Mouse (Mus musculus) kidney, adult 2 months (tissue): ENCODE results near the gene Creb3l4. TPM values are rescaled to one million over a fixed set of nuclear protein-coding genes. Genes with fewer than 3 reads are reported as not detected.
A peak's percentile ranks its signal among the peaks of the same experiment; 100 is the strongest.

Experiments
- DNase-seq: peaks from one replicate; pipeline ENCODE4 v3.0.0; 2021
- H3K27ac ChIP-seq: fragments of 200-500 bp; 2 replicates; pipeline ENCODE4 v1.5.1; 2012; ENCODE audit warnings: low read depth, low read length, control low read depth, inconsistent platforms; ENCODE audit not compliant: insufficient read depth
- H3K27me3 ChIP-seq: fragments of 200-500 bp; replicated peaks from 2 replicates; pipeline ENCODE4 v1.6.1; 2012; ENCODE audit warnings: mild to moderate bottlenecking, moderate library complexity, low read length, inconsistent platforms; ENCODE audit not compliant: control insufficient read depth, insufficient read depth
- H3K36me3 ChIP-seq: fragments of 200-500 bp; 2 replicates; pipeline ENCODE4 v1.6.1; 2012; ENCODE audit warnings: mild to moderate bottlenecking, moderate library complexity, low read length, inconsistent platforms; ENCODE audit not compliant: control insufficient read depth, insufficient read depth
- H3K4me1 ChIP-seq: fragments of 200-500 bp; 2 replicates; pipeline ENCODE4 v1.6.1; 2011; ENCODE audit warnings: low read length; ENCODE audit not compliant: control insufficient read depth, insufficient read depth
- H3K4me3 ChIP-seq: fragments of 200-500 bp; 2 replicates; pipeline ENCODE4 v1.5.1; 2011; ENCODE audit warnings: mild to moderate bottlenecking, low read depth, low read length, control low read depth; ENCODE audit not compliant: insufficient read depth
- CTCF ChIP-seq: fragments of 200-500 bp; conservative IDR thresholded peaks from 2 replicates; pipeline ENCODE4 v1.5.1; 2011; ENCODE audit warnings: low read depth, mild to moderate bottlenecking, control low read depth, low read length, moderate library complexity, mixed read lengths; ENCODE audit not compliant: insufficient read depth, insufficient read length
- POLR2A ChIP-seq: fragments of 200-500 bp; IDR thresholded peaks from one replicate; pipeline ENCODE4 v1.6.1; 2011; ENCODE audit warnings: low read depth, low read length, control low read depth
- whole genome bisulfite sequencing: fragments of 180-500 bp; shearing (Covaris S2); methylation state at CpG from one replicate; pipeline ENCODE4 v1.1.7; 2018; 5-methylcytosine and 5-hydroxymethylcytosine counted together
- polyA plus RNA-seq: library from polyadenylated mRNA; depleted of rRNA; stranded (reverse); fragments of >200 nt; gene quantifications from 2 replicates; pipeline ENCODE4 v1.2.3, GENCODE M21; 2012

The Creb3l4 gene
- polyA plus RNA-seq, 1 experiment = 1.0 TPM

DNA sequence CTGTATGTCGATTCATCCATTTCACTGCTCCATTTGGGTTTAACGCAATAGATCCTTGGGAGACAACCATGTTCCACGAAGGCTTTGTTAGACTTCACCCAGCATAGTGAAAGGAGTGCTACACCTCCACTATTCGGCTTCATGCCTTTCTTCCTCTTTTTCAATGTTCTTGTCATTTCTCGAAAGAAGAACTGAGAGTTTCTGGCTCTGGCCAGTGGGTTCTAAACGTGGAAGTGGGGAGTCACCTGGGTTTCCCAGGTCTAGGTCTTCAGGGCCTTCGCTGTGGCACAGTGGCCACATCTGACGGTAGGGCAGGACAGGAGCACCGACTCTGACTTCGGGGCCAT is 21.3 kb upstream of the Creb3l4 start:
- WGBS = 32% methylated on average over 10 of the region's 10 CpGs
- Histone ChIP-seq H3K4me3 (peak overlapping the region; percentile 76; the same call in 1 of the 2 replicates), H3K27ac (peak overlapping the region; percentile 40; the same call in 1 of the 2 replicates), H3K4me1 (peaks cover 7% of the 10 kb centered on the region; the same call in 1 of the 2 replicates), H3K27me3 (no peaks in the 10 kb centered on the region), H3K36me3 (no peaks in the 10 kb centered on the region)
- TF ChIP-seq CTCF (no peak), POLR2A (no peak)
- DNase-seq = no peak

GRCm38 (mm10) chr3:90263121-90263771 is 19.9 kb upstream of the Creb3l4 start:
- 91% methylated on average over 5 of the region's 5 CpGs for WGBS
- Histone ChIP-seq H3K36me3 (no peaks in the 10 kb centered on the region), H3K4me1 (peaks cover 7% of the 10 kb centered on the region; the same call in 1 of the 2 replicates), H3K27me3 (no peaks in the 10 kb centered on the region), H3K4me3 (no peak overlapping the region), H3K27ac (no peak overlapping the region)
- TF ChIP-seq POLR2A = no peak
- no peak for TF ChIP-seq CTCF
- no peak for DNase-seq

- TF ChIP-seq CTCF (no peak), POLR2A (no peak)
- no peak overlapping the region for H3K4me3 ChIP-seq
- peaks cover 6% of the 10 kb centered on the region; the same call in 1 of the 2 replicates for H3K4me1 ChIP-seq
- no peak overlapping the region for H3K27ac ChIP-seq
- H3K27me3 ChIP-seq = no peaks in the 10 kb centered on the region
- 78% methylated on average over 4 of the region's 4 CpGs for WGBS
- peak; percentile 81 for DNase-seq
- no peaks in the 10 kb centered on the region for H3K36me3 ChIP-seq
These were observed 15.2 kb upstream of the Creb3l4 start for GRCm38 (mm10) chr3:90258521-90258920.

DNA sequence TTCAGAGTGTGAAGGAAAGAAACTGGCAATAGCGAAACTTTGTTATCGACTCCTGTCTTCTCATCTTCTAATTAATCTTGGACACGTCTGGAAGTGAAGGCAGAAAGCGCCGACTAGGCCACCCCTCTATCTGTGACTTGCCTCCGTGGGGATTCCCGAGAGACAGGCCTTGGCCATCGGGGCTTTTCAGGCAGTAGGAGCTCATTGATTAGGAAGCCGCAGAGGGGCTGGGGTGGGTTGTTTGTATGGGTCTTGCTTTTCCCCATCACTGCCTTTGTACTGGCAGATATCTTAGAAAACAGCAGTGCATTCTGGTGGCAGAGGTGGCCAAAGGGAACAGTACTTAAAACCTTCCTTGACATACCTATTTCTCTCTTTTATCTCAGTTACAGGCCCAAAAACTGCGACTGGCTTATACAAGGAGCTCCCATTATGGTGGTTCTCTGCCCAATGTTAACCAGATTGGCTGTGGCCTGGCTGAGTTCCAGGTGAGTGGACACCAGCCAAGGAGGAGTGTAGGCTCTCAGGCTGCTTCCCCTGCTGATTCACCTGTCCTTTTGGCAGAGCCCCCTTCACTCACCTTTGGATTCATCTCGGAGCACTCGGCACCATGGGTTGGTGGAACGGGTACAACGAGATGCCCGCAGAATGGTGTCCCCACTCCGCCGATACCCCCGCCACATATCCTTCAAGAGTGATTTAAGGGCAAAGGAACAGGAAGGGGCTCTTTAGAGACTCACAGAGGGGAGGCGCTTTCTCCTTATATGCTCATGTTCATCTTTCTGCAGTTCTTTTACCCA is 13.6 kb upstream of the Creb3l4 start:
- 81% methylated on average over 19 of the region's 19 CpGs for WGBS
- H3K4me1 ChIP-seq = peaks cover 6% of the 10 kb centered on the region; the same call in 1 of the 2 replicates
- peak; percentile 76 for DNase-seq
- no peak overlapping the region for H3K4me3 ChIP-seq
- no peak for TF ChIP-seq CTCF
- TF ChIP-seq POLR2A = no peak
- no peaks in the 10 kb centered on the region for H3K27me3 ChIP-seq
- H3K36me3 ChIP-seq = no peaks in the 10 kb centered on the region
- H3K27ac ChIP-seq = no peak overlapping the region

DNA sequence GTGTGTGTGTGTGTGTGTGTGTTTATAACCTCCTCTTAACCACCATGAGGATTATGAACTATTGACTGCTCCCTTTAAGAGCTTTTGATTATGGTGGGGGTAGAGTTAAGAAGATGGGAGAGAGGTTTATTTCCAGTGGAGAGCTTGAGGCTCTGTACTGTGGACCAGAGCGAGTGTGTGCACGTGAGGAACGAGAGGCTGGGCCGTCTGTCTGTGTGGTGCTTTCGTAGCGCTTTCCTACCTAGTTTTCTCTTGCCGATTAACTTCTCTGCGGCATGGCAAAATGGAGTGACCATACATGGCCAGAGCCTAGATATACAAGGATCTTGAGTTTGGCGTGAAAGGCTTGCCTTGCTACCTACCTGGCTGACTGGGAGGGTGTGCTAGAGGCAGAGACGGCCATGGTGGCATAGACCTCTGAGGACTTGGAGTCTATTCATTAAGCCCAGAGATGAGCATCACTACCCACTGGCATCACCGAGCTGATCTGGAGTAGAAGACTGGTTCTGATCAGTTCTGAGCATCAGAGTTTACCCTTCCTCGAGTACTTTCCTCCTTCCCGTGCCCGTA is 12.6 kb upstream of the Creb3l4 start:
- no peak for TF ChIP-seq POLR2A
- TF ChIP-seq CTCF = no peak
- 89% methylated on average over 14 of the region's 14 CpGs for WGBS
- Histone ChIP-seq H3K4me3 (no peak overlapping the region), H3K36me3 (no peaks in the 10 kb centered on the region), H3K27ac (no peak overlapping the region), H3K4me1 (peaks cover 6% of the 10 kb centered on the region; the same call in 1 of the 2 replicates), H3K27me3 (no peaks in the 10 kb centered on the region)
- DNase-seq = no peak

- TF ChIP-seq POLR2A (no peak), CTCF (no peak)
- Histone ChIP-seq H3K27ac (no peak overlapping the region), H3K4me3 (peak overlapping the region; percentile 91), H3K27me3 (no peaks in the 10 kb centered on the region), H3K4me1 (peaks cover 6% of the 10 kb centered on the region; the same call in 1 of the 2 replicates), H3K36me3 (no peaks in the 10 kb centered on the region)
- DNase-seq = no peak
- WGBS = 1% methylated on average over 2 of the region's 2 CpGs
These were observed 11.9 kb upstream of the Creb3l4 start for GRCm38 (mm10) chr3:90255194-90255565.

GRCm38 (mm10) chr3:90254419-90255193 is 11.3 kb upstream of the Creb3l4 start:
- no peak for DNase-seq
- Histone ChIP-seq H3K36me3 (no peaks in the 10 kb centered on the region), H3K4me3 (peak overlapping the region; percentile 91), H3K4me1 (peaks cover 6% of the 10 kb centered on the region; the same call in 1 of the 2 replicates), H3K27me3 (no peaks in the 10 kb centered on the region), H3K27ac (peak overlapping the region; percentile 81)
- TF ChIP-seq POLR2A (no peak), CTCF (0 out of 2 replicates have a peak, but pooled peaks have one; percentile 3)
- WGBS = under 1% methylated on average over 41 of the region's 41 CpGs
